Mouse (Mus musculus) neural tube, embryonic 12.5 days (tissue): ENCODE data around the gene Il31ra. TPM values are rescaled to one million over a fixed set of nuclear protein-coding genes. Genes with fewer than 3 reads are reported as not detected.
"Not testable (repeated sequence)": the region's sequence is repeated elsewhere in the genome, so short reads cannot be mapped to it uniquely, and the experiment has no call there.

Experiments
- ATAC-seq: fragments of 200-750 bp; cut with Nextera tagmentation; 2 replicates; pipeline ENCODE4 v1.8.0; 2017; ENCODE audit warnings: low read depth, mild to moderate bottlenecking, moderate TSS enrichment, moderate library complexity; ENCODE audit not compliant: low FRiP score
- H3K27ac ChIP-seq: fragments of 300-500 bp; sonication (generic); 2 replicates; pipeline ENCODE4 v1.5.1; 2016
- H3K27me3 ChIP-seq: fragments of 300-500 bp; sonication (generic); replicated peaks from 2 replicates; pipeline ENCODE4 v1.6.1; 2016; ENCODE audit warnings: mild to moderate bottlenecking
- H3K36me3 ChIP-seq: fragments of 300-500 bp; sonication (generic); 2 replicates; pipeline ENCODE4 v1.6.1; 2016; ENCODE audit warnings: mild to moderate bottlenecking
- H3K4me1 ChIP-seq: fragments of 300-500 bp; sonication (generic); 2 replicates; pipeline ENCODE4 v1.6.1; 2016
- H3K4me2 ChIP-seq: fragments of 300-500 bp; sonication (generic); replicated peaks from 2 replicates; pipeline ENCODE4 v1.6.1; 2016; ENCODE audit warnings: mild to moderate bottlenecking
- H3K4me3 ChIP-seq: fragments of 300-500 bp; sonication (generic); 2 replicates; pipeline ENCODE4 v1.5.1; 2016
- H3K9ac ChIP-seq: fragments of 300-500 bp; sonication (generic); 2 replicates; pipeline ENCODE4 v1.6.1; 2016; ENCODE audit warnings: mild to moderate bottlenecking
- H3K9me3 ChIP-seq: fragments of 300-500 bp; sonication (generic); 2 replicates; pipeline ENCODE4 v1.6.1; 2016; ENCODE audit warnings: mild to moderate bottlenecking
- WGBS: fragments of 180-500 bp; shearing (Covaris S2); methylation state at CpG from one replicate; pipeline ENCODE4 v1.1.7; 2016; 5-methylcytosine and 5-hydroxymethylcytosine counted together
- polyA plus RNA-seq: library from polyadenylated mRNA; unstranded; fragments of >200 nt; fragmentation: Nextera tagmentation; extraction: Ambion mirVana; gene quantifications from 2 replicates; pipeline ENCODE4 v1.2.1, GENCODE M21; 2016

Il31ra gene
- polyA plus RNA-seq = 0.09 and 0.16 TPM in 2 replicates

DNA sequence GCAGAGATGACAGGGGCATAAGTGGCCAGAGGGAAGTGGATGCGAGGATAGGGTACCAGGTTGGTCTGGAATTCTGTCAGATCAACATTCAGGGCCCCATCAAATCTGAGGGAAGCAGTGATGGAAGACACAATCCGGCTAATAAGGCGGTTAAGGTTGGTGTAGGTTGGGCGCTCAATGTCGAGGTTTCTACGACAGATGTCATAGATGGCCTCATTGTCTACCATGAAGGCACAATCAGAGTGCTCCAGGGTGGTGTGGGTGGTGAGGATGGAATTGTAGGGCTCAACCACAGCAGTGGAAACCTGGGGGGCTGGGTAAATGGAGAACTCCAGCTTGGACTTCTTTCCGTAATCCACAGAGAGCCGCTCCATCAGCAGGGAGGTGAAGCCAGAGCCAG lies at the start of gene Il31ra:
Gene Il31ra (minus strand): TSS at position 101 of the 400 bp plus-strand sequence.
- not testable (repeated sequence) for H3K27me3 ChIP-seq, H3K27ac ChIP-seq, H3K36me3 ChIP-seq, H3K4me1 ChIP-seq, H3K4me3 ChIP-seq, ATAC-seq, H3K9ac ChIP-seq, H3K9me3 ChIP-seq, H3K4me2 ChIP-seq
- 94% methylated on average over 6 of the region's 8 CpGs for WGBS

DNA sequence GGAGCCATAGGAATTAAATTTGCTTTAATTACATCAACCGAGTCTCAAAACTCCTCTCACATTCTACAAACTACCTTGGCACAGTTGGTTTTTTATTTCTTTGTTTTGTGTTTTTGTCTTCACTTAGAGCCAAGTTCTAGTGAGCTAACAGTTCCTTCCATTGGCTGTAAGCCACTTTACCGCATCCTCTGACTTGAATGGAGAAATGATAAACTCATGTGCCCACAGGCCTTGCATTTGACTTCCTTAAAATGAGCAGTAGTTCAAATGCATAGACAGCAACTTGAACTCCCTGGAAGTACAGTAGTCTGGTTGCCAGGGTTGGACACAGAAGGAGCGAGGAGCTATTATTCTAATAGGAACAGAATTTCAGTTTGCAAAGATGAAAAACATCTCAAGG lies 48.7 kb upstream of the Il31ra start:
- Histone ChIP-seq H3K27ac (no peak overlapping the region), H3K4me2 (no peak overlapping the region), H3K36me3 (no peaks in the 10 kb centered on the region), H3K27me3 (no peaks in the 10 kb centered on the region), H3K4me3 (no peak overlapping the region), H3K9me3 (no peaks in the 10 kb centered on the region), H3K9ac (no peak overlapping the region), H3K4me1 (no peaks in the 10 kb centered on the region)
- ATAC-seq = no peak
- 90% methylated on average over 3 of the region's 3 CpGs for WGBS

DNA sequence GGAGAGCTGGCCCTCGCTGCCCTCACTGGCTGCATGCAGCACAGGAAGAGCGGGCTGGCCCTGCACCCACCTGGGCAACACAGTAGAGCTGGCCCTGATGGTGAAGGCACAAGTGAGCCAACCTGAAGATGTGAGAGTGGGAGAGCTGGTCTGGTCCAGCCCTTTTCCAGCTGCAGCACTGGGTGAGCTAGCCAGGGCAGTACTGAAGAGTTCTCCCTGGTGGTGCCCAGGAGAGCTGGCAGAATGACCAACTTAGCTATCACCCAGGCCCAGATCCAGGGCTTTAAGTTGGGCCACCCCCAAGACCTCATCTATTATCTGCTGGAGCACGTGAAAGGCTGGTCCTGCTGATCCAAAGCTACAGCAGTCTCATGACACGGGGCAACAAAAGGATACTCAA lies 45.0 kb upstream of the Il31ra start:
- Histone ChIP-seq H3K27me3 (no peaks in the 10 kb centered on the region), H3K4me2 (no peak overlapping the region), H3K9me3 (no peaks in the 10 kb centered on the region), H3K9ac (no peak overlapping the region), H3K36me3 (no peaks in the 10 kb centered on the region), H3K27ac (no peak overlapping the region), H3K4me3 (no peak overlapping the region), H3K4me1 (no peaks in the 10 kb centered on the region)
- WGBS = 78% methylated on average over 4 of the region's 4 CpGs
- no peak for ATAC-seq

DNA sequence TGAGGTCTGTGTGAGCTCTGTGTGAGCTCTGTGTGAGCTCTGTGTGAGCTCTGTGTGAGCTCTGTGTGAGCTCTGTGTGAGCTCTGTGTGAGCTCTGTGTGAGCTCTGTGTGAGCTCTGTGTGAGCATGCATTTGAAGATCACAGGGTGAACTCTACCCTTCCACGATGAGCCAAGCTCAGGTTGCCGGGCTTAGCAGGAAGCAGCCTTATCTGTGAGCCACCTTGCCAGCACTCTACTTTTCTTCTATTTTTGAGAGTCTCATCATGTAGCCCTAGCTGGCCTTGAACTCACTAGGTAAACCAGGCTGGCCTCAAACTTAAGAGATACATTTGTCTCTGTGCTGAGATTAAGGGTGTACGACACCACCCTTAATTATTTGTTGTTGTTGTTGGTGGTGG lies 42.3 kb upstream of the Il31ra start:
- Histone ChIP-seq H3K9me3 (no peaks in the 10 kb centered on the region), H3K4me3 (no peak overlapping the region), H3K36me3 (no peaks in the 10 kb centered on the region), H3K4me1 (no peaks in the 10 kb centered on the region), H3K27me3 (no peaks in the 10 kb centered on the region), H3K27ac (no peak overlapping the region), H3K9ac (no peak overlapping the region), H3K4me2 (no peak overlapping the region)
- ATAC-seq = no peak
- WGBS = 48% methylated on average over 3 of the region's 3 CpGs

DNA sequence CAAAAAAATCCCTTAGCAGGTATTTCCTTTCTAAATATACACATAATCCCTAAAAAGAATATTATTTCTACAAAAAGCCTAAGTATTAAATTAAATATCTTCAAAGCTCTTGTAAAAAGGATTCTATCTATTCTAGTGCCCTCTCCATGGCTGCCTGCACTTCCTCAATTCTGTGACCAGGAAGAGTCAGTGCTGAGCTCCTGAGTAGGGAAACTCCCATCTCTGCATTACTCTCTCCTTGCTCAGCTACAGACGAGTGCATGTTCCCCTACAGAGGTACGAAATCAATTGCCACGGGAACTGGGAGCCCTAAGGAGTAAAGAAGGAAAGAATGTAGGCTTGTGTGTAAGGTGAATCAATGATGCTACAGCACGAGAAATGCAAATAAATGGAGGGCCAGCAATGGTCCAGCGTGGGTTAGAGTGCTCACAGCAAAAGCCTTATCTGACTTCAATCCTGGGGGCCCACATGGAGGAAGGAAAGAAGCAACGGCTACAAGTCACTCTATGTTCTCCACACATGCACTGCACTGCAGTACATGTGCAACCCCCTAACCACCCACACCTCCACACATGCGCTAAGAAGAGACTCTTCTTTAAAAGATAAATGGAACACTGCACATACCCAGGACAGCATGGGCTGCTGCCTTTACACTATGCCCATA lies 41.1 kb upstream of the Il31ra start:
- H3K27ac ChIP-seq = no peak overlapping the region
- no peak for ATAC-seq
- no peaks in the 10 kb centered on the region for H3K4me1 ChIP-seq
- H3K4me3 ChIP-seq = no peak overlapping the region
- 65% methylated on average over 7 of the region's 7 CpGs for WGBS
- no peak overlapping the region for H3K4me2 ChIP-seq
- H3K27me3 ChIP-seq = no peaks in the 10 kb centered on the region
- no peak overlapping the region for H3K9ac ChIP-seq
- no peaks in the 10 kb centered on the region for H3K36me3 ChIP-seq
- H3K9me3 ChIP-seq = no peaks in the 10 kb centered on the region

DNA sequence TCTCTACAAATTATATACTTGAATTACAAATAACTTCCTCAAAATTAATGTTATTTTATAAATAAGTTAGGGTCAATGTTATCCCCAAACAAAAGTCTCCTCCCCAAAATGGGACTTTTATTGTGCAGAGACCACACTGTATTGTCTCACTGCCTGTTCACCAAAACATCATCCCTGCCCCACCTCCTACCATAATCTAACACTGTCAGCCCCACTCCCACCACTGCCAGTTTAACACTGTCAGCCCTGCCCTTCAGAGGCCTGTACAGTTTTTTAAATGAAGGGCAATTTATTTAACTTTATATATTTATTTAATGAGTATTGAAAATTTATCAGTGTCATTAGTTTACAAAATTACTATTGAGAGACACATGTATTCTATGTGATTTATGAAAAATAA lies 31.4 kb upstream of the Il31ra start:
- H3K27me3 ChIP-seq = no peaks in the 10 kb centered on the region
- no peak overlapping the region for H3K9ac ChIP-seq
- H3K27ac ChIP-seq = no peak overlapping the region
- no peaks in the 10 kb centered on the region for H3K4me1 ChIP-seq
- H3K4me2 ChIP-seq = no peak overlapping the region
- no peaks in the 10 kb centered on the region for H3K9me3 ChIP-seq
- ATAC-seq = no peak
- no peak overlapping the region for H3K4me3 ChIP-seq
- H3K36me3 ChIP-seq = no peaks in the 10 kb centered on the region

DNA sequence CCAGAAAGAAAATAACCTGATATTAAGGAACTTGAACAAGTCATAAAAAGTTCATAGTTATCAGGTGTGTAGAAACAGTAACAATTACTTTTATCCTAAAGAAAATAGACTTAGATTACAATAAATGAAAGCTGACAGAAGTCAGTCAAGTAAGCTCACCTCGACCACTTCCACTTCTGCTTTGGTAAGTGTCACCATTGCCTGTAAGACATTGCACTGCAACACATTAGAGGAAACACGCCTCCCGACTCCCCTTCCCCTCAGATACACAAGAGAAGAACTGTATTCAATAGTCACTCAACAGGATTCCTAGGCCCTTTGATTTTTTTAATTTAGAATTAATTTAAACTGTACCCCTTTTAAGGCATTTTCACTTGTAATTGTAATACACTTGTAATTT lies 30.5 kb upstream of the Il31ra start:
- Histone ChIP-seq H3K4me1 (no peaks in the 10 kb centered on the region), H3K9me3 (no peaks in the 10 kb centered on the region), H3K36me3 (no peaks in the 10 kb centered on the region), H3K27me3 (no peaks in the 10 kb centered on the region), H3K27ac (no peak overlapping the region), H3K9ac (no peak overlapping the region), H3K4me2 (no peak overlapping the region), H3K4me3 (no peak overlapping the region)
- 78% methylated on average over 3 of the region's 3 CpGs for WGBS
- ATAC-seq = no peak

DNA sequence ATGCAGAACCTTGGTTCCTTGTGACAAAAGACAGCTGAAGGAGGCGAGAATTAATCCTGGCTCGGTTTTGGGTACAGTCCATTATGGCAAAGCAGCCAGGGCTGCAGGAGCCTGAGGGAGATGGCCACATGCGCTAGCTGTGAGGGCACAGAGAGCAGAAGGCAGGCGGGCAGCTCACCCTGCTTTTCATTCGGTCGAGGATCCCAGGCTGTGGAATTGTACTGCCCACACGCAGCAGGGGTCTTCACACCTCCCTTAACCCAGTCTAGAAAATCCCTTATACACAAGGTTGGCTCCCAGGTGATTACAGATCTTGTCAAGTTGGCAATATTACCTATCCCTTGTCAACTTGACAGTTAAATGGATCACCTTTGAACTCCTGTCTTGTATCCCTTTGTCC lies 29.5 kb upstream of the Il31ra start:
- H3K27ac ChIP-seq = no peak overlapping the region
- 59% methylated on average over 7 of the region's 7 CpGs for WGBS
- ATAC-seq = no peak
- H3K9ac ChIP-seq = no peak overlapping the region
- H3K4me3 ChIP-seq = no peak overlapping the region
- H3K9me3 ChIP-seq = no peaks in the 10 kb centered on the region
- no peak overlapping the region for H3K4me2 ChIP-seq
- H3K4me1 ChIP-seq = no peaks in the 10 kb centered on the region
- H3K36me3 ChIP-seq = no peaks in the 10 kb centered on the region
- H3K27me3 ChIP-seq = no peaks in the 10 kb centered on the region

DNA sequence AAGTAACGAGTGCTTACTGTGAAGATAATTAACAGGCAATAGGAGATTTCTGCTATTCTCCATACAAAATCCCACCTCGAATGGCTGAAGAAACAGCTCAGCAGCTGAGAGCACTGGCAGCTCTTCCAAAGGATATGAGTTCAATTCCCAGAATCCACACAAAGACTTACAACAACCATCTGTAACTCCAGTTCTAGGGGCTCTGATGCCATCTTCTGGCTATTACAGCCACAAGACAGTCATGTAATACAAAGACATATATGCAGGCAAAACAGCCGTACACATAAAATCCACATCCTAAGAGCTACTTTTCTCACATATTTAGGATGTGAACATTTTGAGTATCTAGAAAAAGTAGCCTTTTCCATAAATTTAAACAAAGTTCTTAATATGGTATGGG lies 27.4 kb upstream of the Il31ra start:
- Histone ChIP-seq H3K9me3 (no peaks in the 10 kb centered on the region), H3K4me2 (no peak overlapping the region), H3K27ac (no peak overlapping the region), H3K9ac (no peak overlapping the region), H3K4me3 (no peak overlapping the region), H3K36me3 (no peaks in the 10 kb centered on the region), H3K27me3 (no peaks in the 10 kb centered on the region), H3K4me1 (no peaks in the 10 kb centered on the region)
- ATAC-seq = no peak
- WGBS = 79% methylated on average over 3 of the region's 3 CpGs

DNA sequence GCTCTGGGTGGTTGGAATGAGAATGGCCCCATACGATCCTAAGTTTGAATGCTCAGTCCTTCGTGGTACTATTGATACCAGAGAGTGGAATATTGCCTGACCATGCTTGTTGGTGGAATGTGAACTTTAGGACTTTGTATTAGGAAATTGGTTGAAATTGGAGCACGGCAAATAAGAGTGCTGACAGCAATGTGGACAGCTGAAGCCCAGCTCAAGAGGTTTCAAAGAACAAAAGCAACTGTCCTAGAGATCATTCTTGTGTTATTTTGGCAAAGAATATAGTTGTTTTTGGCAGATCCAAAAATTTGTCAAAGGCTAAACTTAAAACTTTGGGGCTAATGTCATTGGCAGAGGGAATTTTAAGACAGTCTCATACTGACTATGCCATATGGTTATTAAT lies 14.4 kb upstream of the Il31ra start:
- Histone ChIP-seq H3K4me2 (no peak overlapping the region), H3K27ac (no peak overlapping the region), H3K4me1 (no peaks in the 10 kb centered on the region), H3K9ac (no peak overlapping the region), H3K36me3 (no peaks in the 10 kb centered on the region), H3K27me3 (no peaks in the 10 kb centered on the region), H3K4me3 (no peak overlapping the region), H3K9me3 (no peaks in the 10 kb centered on the region)
- WGBS = 96% methylated on average over 3 of the region's 3 CpGs
- ATAC-seq = no peak

DNA sequence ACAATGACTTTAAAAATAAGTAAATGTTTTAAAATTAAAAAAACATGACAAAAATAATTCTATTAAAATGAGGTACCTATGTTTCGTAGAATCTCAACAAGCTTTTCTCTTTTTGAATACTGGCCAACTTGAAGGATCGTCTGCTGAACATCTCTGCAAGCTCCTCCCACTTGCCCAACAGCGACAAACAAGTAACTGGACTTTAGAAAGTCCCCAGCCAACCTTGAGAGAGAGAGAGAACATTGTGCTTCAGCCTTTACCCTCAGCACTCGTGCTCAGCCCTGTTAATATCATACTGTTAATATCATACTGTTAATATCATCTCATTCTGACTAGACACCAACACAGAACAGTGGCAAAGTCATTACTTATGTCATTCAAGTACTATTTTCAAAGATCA lies 10.3 kb upstream of the Il31ra start:
- no peaks in the 10 kb centered on the region for H3K27me3 ChIP-seq
- no peak overlapping the region for H3K9ac ChIP-seq
- H3K36me3 ChIP-seq = no peaks in the 10 kb centered on the region
- no peak overlapping the region for H3K4me3 ChIP-seq
- WGBS = 71% methylated on average over 4 of the region's 4 CpGs
- H3K27ac ChIP-seq = no peak overlapping the region
- no peaks in the 10 kb centered on the region for H3K4me1 ChIP-seq
- no peak for ATAC-seq
- H3K4me2 ChIP-seq = no peak overlapping the region
- no peaks in the 10 kb centered on the region for H3K9me3 ChIP-seq

DNA sequence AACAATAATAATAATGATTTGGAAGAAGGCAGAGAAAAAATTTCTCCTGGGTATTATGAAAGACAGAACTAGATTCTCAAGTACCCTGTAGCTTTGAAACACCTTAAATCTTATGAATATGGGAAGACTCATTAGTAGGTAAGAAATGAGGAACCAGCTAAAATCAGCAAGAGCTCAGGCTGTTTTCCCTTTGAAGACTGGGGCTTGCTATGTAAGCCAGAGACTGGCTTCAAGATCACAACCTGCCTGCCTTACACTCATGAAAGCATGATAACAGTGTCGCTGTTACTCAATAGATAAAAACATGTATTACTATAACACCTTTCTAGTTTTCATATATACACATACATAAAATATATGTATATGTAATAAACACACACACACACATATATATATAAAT lies 9.7 kb upstream of the Il31ra start:
- no peaks in the 10 kb centered on the region for H3K27me3 ChIP-seq
- H3K4me1 ChIP-seq = no peaks in the 10 kb centered on the region
- no peak overlapping the region for H3K27ac ChIP-seq
- no peak overlapping the region for H3K9ac ChIP-seq
- no peaks in the 10 kb centered on the region for H3K36me3 ChIP-seq
- ATAC-seq = no peak
- 88% methylated on average over 1 of the region's 1 CpGs for WGBS
- H3K4me3 ChIP-seq = no peak overlapping the region
- no peak overlapping the region for H3K4me2 ChIP-seq
- no peaks in the 10 kb centered on the region for H3K9me3 ChIP-seq

DNA sequence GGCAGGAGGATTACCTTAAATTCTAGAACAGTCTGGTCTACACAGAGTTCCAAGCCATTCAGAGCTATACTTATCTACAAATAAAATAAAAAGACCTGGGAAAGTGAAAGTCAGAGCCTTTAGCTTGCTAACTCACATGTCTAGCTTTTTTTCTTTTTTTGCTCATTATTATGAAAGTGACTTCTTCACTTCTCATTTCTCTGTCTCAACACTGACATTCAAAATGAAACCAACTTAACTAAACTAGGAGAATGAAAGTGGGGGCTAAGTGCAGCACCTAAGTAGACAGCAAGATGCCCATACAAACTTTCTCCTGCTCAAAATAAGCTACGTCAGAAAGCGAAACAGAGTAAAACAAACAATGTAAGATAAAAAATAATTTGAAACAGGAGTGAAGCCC lies 8.4 kb upstream of the Il31ra start:
- H3K4me2 ChIP-seq = no peak overlapping the region
- no peak for ATAC-seq
- no peak overlapping the region for H3K4me3 ChIP-seq
- H3K27ac ChIP-seq = no peak overlapping the region
- H3K4me1 ChIP-seq = no peaks in the 10 kb centered on the region
- 88% methylated on average over 2 of the region's 2 CpGs for WGBS
- no peak overlapping the region for H3K9ac ChIP-seq
- no peaks in the 10 kb centered on the region for H3K9me3 ChIP-seq
- no peaks in the 10 kb centered on the region for H3K36me3 ChIP-seq
- no peaks in the 10 kb centered on the region for H3K27me3 ChIP-seq
